Comparison of ENCODE assay signal across 8 mouse cellular contexts in the genomic region with DNA sequence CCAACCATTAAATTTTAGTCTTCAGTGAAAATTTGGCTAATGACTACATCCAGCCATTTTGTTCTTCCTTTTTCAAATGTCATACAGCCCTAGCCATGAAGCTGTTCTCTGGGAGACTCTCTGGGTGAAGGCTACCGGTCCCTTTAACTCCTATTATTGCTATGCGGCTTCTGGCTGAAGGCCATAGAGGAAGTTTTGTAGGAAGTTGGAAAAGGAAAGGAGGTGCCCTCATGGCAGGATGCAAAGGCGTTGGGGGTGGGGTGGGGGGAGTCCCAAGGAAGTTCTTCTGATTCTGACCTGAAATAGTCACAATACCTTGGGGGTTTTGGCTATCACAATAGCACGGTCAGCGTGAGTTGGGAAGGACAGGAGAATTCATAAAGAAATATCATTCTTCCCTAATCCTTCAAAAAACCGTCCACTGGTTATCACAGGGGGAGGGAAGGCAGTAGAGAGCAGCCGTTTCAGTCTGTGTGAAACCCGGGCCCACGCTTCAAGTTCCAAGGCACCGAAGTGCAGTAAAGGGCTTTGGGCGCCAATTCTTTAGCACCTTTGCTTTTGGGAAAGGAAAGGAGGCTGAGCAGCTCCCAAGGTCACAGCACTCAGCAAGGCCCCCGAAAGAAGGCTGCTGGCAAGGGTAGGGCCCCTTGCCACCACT. TPM values are rescaled to one million over a fixed set of nuclear protein-coding genes. Genes with fewer than 3 reads are reported as not detected.
A peak's percentile ranks its signal among the peaks of the same experiment; 100 is the strongest.
DNase-seq lines count a peak whose midpoint lies in the region; ATAC-seq and TF ChIP-seq lines count a peak whose summit lies in the region.

No protein-coding gene starts in this region.

- H3K4me1 ChIP-seq in intestine, postnatal 0 days (replicated peaks; ENCODE audit: control insufficient read depth, insufficient read depth, low read length), result no peaks in the 10 kb centered on the region
- H3K4me1 ChIP-seq in lung, adult 2 months (ENCODE audit: control insufficient read depth, insufficient read depth, low read length), result peaks cover 8% of the 10 kb centered on the region; the same call in 1 of the 2 replicates

- peak overlapping the region; percentile 71 for H3K27ac ChIP-seq in gastrocnemius, adult 2 months
- H3K27ac ChIP-seq in intestine, postnatal 0 days (ENCODE audit: low read depth, low read length), result peak overlapping the region; percentile 28; the same call in 1 of the 2 replicates

- H3K4me3 ChIP-seq in gastrocnemius, adult 2 months, result peak overlapping the region; percentile 31
- no peak overlapping the region for H3K4me3 ChIP-seq in intestine, postnatal 0 days (ENCODE audit: low read depth, low read length)
- H3K4me3 ChIP-seq in lung, adult 2 months (replicated peaks; ENCODE audit: extremely low read depth, low read depth, low read length), result no peak overlapping the region

- H3K4me2 ChIP-seq in intestine, postnatal 0 days (replicated peaks; ENCODE audit: low read depth), result no peak overlapping the region

- WGBS in intestine, postnatal 0 days, result 81% methylated on average over 12 of the region's 12 CpGs
- WGBS in lung, adult 2 months, result 42% methylated on average over 12 of the region's 12 CpGs

- intact Hi-C loops in gastrocnemius, adult 2 months (cut with DNase I), result loop anchor here (5.0 to 10.0 kb wide), 4 partner anchors 60 to 265 kb away; no protein-coding TSS in a partner anchor

- H3K36me3 ChIP-seq in intestine, postnatal 0 days (ENCODE audit: control insufficient read depth, insufficient read depth), result no peaks in the 10 kb centered on the region

- peak; percentile 37 for DNase-seq in gastrocnemius, adult 2 months
- no peak for DNase-seq in gastrocnemius, postnatal 4 days (ENCODE audit: low spot score in 2 of 2)
- peak; percentile 27 for DNase-seq in lung, adult 2 months
- no peak for DNase-seq in ovary, postnatal 36 days (ENCODE audit: low spot score)
- DNase-seq in thymus, adult 18-20 months, result no peak

- TF ChIP-seq CTCF in gastrocnemius, adult 2 months (IDR thresholded peaks at IDR 0.05), result no peak
- no peak for TF ChIP-seq CTCF in intestine, postnatal 0 days (IDR thresholded peaks at IDR 0.05; ENCODE audit: low read depth)
- TF ChIP-seq CTCF in lung, adult 2 months (IDR thresholded peaks at IDR 0.05; ENCODE audit: insufficient read depth, low read length), result no peak

- H3K27me3 ChIP-seq in intestine, postnatal 0 days (replicated peaks; ENCODE audit: control insufficient read depth, insufficient read depth, low read length), result no peaks in the 10 kb centered on the region

- H3K9ac ChIP-seq in intestine, postnatal 0 days (ENCODE audit: low read depth, low read length), result no peak overlapping the region

- no peaks in the 10 kb centered on the region for H3K9me3 ChIP-seq in intestine, postnatal 0 days (ENCODE audit: control insufficient read depth)

- TF ChIP-seq POLR2A in lung, adult 2 months (IDR thresholded peaks at IDR 0.05; ENCODE audit: borderline replicate concordance, extremely low read depth, low read depth, low read length), result no peak

- peak; percentile 45 for ATAC-seq in granulocyte monocyte progenitor cell, adult 5-6 weeks (replicated peaks; ENCODE audit: poor library complexity, severe bottlenecking)
- no peak for ATAC-seq in intestine, postnatal 0 days
- no peak for ATAC-seq in cerebellum, adult (ENCODE audit: insufficient number of reproducible peaks, low FRiP score, low TSS enrichment)

RNA-seq across cellular contexts. Expression of gene Abhd10, which starts 14.8 kb away (rescaled TPM):
- total RNA-seq in gastrocnemius, adult 2 months (2021), result 10 to 100 TPM; 11.4 to 13.6 TPM
- 10 to 100 TPM; 14.3 to 16.8 TPM for total RNA-seq in gastrocnemius, postnatal 4 days (2021)
- 22.2 and 29.3 TPM in 2 replicates for total RNA-seq in granulocyte monocyte progenitor cell, adult 5-6 weeks (2014; fragmentation: Nextera tagmentation)
- 13.3 and 19.6 TPM in 2 replicates for total RNA-seq in granulocyte monocyte progenitor cell, adult 5-6 weeks (2017)
- polyA plus RNA-seq in intestine, postnatal 0 days (2015; fragmentation: Nextera tagmentation; extraction: Ambion mirVana), result 22.4 and 24.6 TPM in 2 replicates
- polyA plus RNA-seq in lung, adult 2 months (2012; rRNA removed), result 5.4 and 7.2 TPM in 2 replicates

RNA-seq across cellular contexts. Expression of gene Tagln3, which starts 33.1 kb away (rescaled TPM):
- 1 to 10 TPM in 1 of 2 experiments, under 1 TPM in 1; 0.26 to 1.2 TPM for total RNA-seq in gastrocnemius, adult 2 months (2021)
- total RNA-seq in gastrocnemius, postnatal 4 days (2021), result under 1 TPM; 0.44 TPM
- total RNA-seq in granulocyte monocyte progenitor cell, adult 5-6 weeks (2014; fragmentation: Nextera tagmentation), result not detected in 2 replicates
- not detected in 2 replicates for total RNA-seq in granulocyte monocyte progenitor cell, adult 5-6 weeks (2017)
- 10.7 and 13.7 TPM in 2 replicates for polyA plus RNA-seq in intestine, postnatal 0 days (2015; fragmentation: Nextera tagmentation; extraction: Ambion mirVana)
- 0.58 and 1.1 TPM in 2 replicates for polyA plus RNA-seq in lung, adult 2 months (2012; rRNA removed)

Comparison
In these comparisons a context has a peak if more than half of its experiments do, and no peak if none do; other contexts are left out.
1. DNase-seq: peak in gastrocnemius, adult 2 months (single experiment) and lung, adult 2 months (single experiment); none in gastrocnemius, postnatal 4 days (0 of 2), ovary, postnatal 36 days (single experiment) and thymus, adult 18-20 months (0 of 2).